Mouse (Mus musculus) forebrain, embryonic 15.5 days (tissue): ENCODE data around the gene Akr7a5. TPM values are rescaled to one million over a fixed set of nuclear protein-coding genes. Genes with fewer than 3 reads are reported as not detected.

Experiments used
- microRNA-seq: library from miRNA; unstranded; fragments of <30 nt; microRNA quantifications from one replicate; pipeline ENCODE4, GENCODE M21; 2016
- polyA plus RNA-seq: library from polyadenylated mRNA; unstranded; fragments of >200 nt; fragmentation: Nextera tagmentation; extraction: Ambion mirVana; gene quantifications from 2 replicates; pipeline ENCODE4 v1.2.1, GENCODE M21; 2015

Gene Akr7a5
- polyA plus RNA-seq, 1 experiment from 2014 or later = 60.2 TPM

Small RNAs within 50 kb of the gene (microRNA-seq; reads per million reads assigned to microRNA genes)
- 0.88 reads per million for gene Gm24245
- gene Gm25732 = 1.1 reads per million

Other genes starting within 250 kb of the Akr7a5 start
- gene Htr6, start 235.2 kb upstream of the Akr7a5 start, polyA plus RNA-seq = 0.28 and 0.37 TPM in 2 replicates
- gene Nbl1, start 217.8 kb upstream of the Akr7a5 start, polyA plus RNA-seq = 23.5 and 24.6 TPM in 2 replicates
- 390 and 438 TPM in 2 replicates for gene Minos1, start 179.6 kb upstream of the Akr7a5 start, polyA plus RNA-seq
- 312 and 323 TPM in 2 replicates for gene Capzb, start 117.8 kb upstream of the Akr7a5 start, polyA plus RNA-seq
- gene Pqlc2, start within 50 bp of the Akr7a5 start, polyA plus RNA-seq = 10.5 and 10.6 TPM in 2 replicates
- 109 and 115 TPM in 2 replicates for gene Mrto4, start 41.8 kb downstream of the Akr7a5 start, polyA plus RNA-seq
- gene Emc1, start 41.8 kb downstream of the Akr7a5 start, polyA plus RNA-seq = 37.9 and 38.8 TPM in 2 replicates
- gene Ubr4, start 41.9 kb downstream of the Akr7a5 start, polyA plus RNA-seq = 79.5 and 85.6 TPM in 2 replicates
- gene Iffo2, start 219.8 kb downstream of the Akr7a5 start, polyA plus RNA-seq = 4.6 and 5.7 TPM in 2 replicates